Mouse (Mus musculus): ENCODE measurements around the gene Gga3. TPM values are rescaled to one million over a fixed set of nuclear protein-coding genes. Genes with fewer than 3 reads are reported as not detected.

Gga3 gene
- total and polyA plus RNA-seq, 2 experiments, result 1.7 to 8.3 TPM

DNA sequence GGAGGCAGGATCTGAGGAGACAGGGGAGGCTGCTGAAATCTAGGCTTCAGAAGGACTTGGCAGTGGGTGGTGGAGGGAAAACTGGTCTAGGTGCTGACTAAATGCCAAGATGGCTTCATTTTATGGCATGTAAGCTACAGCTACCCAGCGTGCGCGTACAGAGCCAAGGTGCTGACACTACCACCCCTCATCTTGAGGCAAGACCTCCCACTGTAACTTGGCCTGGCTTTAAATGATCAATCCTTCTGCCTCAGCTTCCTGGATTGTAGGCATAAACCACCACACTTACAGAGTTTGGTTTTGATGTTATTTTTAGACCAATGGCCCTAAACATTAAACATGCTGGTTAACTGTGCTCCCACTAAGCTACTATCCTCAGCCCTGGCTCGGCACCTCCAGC is 35.7 kb upstream of the Gga3 start:
- H3K79me2 ChIP-seq (ENCODE audit: control insufficient read depth, insufficient read depth, low read length), result no peaks in the 10 kb centered on the region
- H3K27me3 ChIP-seq (ENCODE audit: control insufficient read depth, insufficient read depth, low read length), result no peaks in the 10 kb centered on the region
- TF ChIP-seq CTCF (IDR thresholded peaks at IDR 0.05; ENCODE audit: low read depth, low read length), result no peak
- TF ChIP-seq POLR2A (IDR thresholded peaks at IDR 0.05; ENCODE audit: extremely low read depth, insufficient read depth, low read length), result no peak
- H3K4me1 ChIP-seq (ENCODE audit: control insufficient read depth, insufficient read depth, low read length), result no peaks in the 10 kb centered on the region
- WGBS, result 87% methylated on average over 4 of the region's 4 CpGs
- H3K4me3 ChIP-seq (ENCODE audit: insufficient read depth, low read depth, low read length), result no peak overlapping the region
- no peak overlapping the region for H3K9ac ChIP-seq (ENCODE audit: low read depth, low read length)
- H3K27ac ChIP-seq (replicated peaks; ENCODE audit: insufficient read depth, low read depth, low read length), result no peak overlapping the region
- no peak for DNase-seq (ENCODE audit: extremely low read depth, low read depth, low spot score)
- no peaks in the 10 kb centered on the region; the same call in 1 of the 2 replicates for H3K36me3 ChIP-seq (ENCODE audit: control insufficient read depth, insufficient read depth, low read length)

DNA sequence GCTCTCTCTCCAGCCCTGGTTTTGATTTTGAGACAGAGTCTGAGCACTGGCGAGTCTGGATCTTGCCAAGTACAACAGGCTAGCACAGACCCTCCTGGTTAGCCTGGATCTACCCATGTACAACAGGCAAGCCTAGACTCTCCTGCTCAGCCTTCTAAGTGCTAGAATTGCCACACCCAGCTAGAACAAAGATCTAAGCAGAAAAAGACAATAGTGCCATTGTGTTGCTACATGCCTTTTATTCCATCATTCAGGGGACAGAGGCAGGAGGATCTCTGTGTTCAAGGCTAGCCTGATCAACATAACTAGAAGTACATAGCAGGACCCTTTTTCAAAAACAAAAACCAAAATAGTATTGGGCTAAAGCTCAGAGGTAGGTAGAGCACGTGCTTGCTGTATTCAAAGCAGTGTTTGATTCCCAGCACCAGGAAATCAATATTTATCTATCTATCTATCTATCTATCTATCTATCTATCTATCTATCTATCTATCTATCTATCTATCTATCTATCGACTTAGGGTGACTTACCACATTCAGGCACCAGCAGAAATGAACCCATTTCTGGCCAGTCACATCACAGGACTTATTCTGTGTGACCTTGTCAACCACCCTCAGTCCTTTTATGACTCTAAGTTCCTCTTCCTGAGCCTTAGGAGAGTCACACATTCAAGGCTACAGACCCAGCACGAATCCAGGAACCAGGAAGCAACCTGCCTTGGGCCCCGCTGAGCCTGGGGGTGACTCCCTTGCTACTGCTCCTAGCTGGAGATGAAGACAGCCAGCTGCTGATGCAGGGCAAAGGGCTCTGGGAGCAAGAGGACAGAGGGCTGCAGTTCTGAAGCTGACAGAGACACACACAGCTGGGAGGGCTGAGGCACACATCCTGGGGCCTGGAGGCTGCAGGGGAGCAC is 34.9 kb upstream of the Gga3 start:
- H3K27ac ChIP-seq (replicated peaks; ENCODE audit: insufficient read depth, low read depth, low read length), result no peak overlapping the region
- no peak for DNase-seq (ENCODE audit: extremely low read depth, low read depth, low spot score)
- no peak overlapping the region for H3K9ac ChIP-seq (ENCODE audit: low read depth, low read length)

DNA sequence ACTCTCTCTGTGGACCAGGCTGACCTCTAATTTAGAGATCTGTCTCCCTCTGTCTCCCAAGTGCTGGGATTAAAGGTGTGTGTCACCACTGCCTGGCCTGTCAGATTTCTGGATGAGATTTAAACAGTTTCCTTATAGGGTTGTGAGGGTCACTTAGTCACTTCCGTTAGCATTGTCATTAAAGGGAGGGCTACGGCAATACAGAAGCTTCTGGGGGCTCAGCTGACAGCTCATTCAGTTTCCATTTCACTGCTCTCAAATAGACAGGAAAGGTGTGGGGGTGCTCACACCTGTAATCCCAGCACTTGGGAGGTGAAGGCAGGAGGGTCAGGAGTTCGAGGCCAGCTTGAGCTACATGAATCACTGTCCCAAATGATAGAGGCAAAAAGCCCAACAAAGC is 33.1 kb upstream of the Gga3 start:
- no peak overlapping the region for H3K4me3 ChIP-seq (ENCODE audit: insufficient read depth, low read depth, low read length)
- H3K27me3 ChIP-seq (ENCODE audit: control insufficient read depth, insufficient read depth, low read length), result no peaks in the 10 kb centered on the region
- no peaks in the 10 kb centered on the region for H3K4me1 ChIP-seq (ENCODE audit: control insufficient read depth, insufficient read depth, low read length)
- H3K9ac ChIP-seq (ENCODE audit: low read depth, low read length), result no peak overlapping the region
- no peak for DNase-seq (ENCODE audit: extremely low read depth, low read depth, low spot score)
- 76% methylated on average over 3 of the region's 3 CpGs for WGBS
- H3K79me2 ChIP-seq (ENCODE audit: control insufficient read depth, insufficient read depth, low read length), result no peaks in the 10 kb centered on the region
- TF ChIP-seq POLR2A (IDR thresholded peaks at IDR 0.05; ENCODE audit: extremely low read depth, insufficient read depth, low read length), result no peak
- no peak for TF ChIP-seq CTCF (IDR thresholded peaks at IDR 0.05; ENCODE audit: low read depth, low read length)
- no peaks in the 10 kb centered on the region for H3K36me3 ChIP-seq (ENCODE audit: control insufficient read depth, insufficient read depth, low read length)
- no peak overlapping the region for H3K27ac ChIP-seq (replicated peaks; ENCODE audit: insufficient read depth, low read depth, low read length)

More for the DNA sequence above, 34.9 kb upstream of the Gga3 start:
- Histone ChIP-seq H3K4me1 (ENCODE audit: control insufficient read depth, insufficient read depth, low read length) (no peaks in the 10 kb centered on the region), H3K79me2 (ENCODE audit: control insufficient read depth, insufficient read depth, low read length) (no peaks in the 10 kb centered on the region), H3K4me3 (ENCODE audit: insufficient read depth, low read depth, low read length) (no peak overlapping the region), H3K36me3 (ENCODE audit: control insufficient read depth, insufficient read depth, low read length) (no peaks in the 10 kb centered on the region), H3K27me3 (ENCODE audit: control insufficient read depth, insufficient read depth, low read length) (no peaks in the 10 kb centered on the region)
- 59% methylated on average over 5 of the region's 5 CpGs for WGBS
- TF ChIP-seq CTCF (IDR thresholded peaks at IDR 0.05; ENCODE audit: low read depth, low read length) (no peak), POLR2A (IDR thresholded peaks at IDR 0.05; ENCODE audit: extremely low read depth, insufficient read depth, low read length) (no peak)

DNA sequence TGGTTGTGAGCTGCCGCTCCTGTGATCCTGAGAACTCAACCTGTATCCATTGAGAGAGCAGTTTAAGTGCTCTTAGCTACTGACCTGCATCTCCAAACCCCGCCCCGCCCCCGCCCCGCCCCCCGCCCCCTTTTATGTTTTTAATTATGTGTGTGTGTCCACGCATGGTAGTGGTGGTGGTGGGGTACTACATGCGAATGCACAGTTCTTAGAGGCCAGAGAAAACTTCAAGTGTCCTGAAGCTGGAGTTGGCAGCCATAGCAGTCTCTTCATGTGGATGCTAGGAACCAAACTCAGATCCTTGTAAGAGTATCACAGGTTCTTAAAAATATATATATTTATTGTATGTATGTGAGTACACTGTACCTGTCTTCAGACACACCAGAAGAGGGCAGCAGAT is 31.6 kb upstream of the Gga3 start:
- H3K4me3 ChIP-seq (ENCODE audit: insufficient read depth, low read depth, low read length), result no peak overlapping the region
- H3K36me3 ChIP-seq (ENCODE audit: control insufficient read depth, insufficient read depth, low read length), result no peaks in the 10 kb centered on the region
- no peaks in the 10 kb centered on the region for H3K79me2 ChIP-seq (ENCODE audit: control insufficient read depth, insufficient read depth, low read length)
- no peak overlapping the region for H3K9ac ChIP-seq (ENCODE audit: low read depth, low read length)
- no peaks in the 10 kb centered on the region for H3K4me1 ChIP-seq (ENCODE audit: control insufficient read depth, insufficient read depth, low read length)
- 86% methylated on average over 8 of the region's 8 CpGs for WGBS
- no peaks in the 10 kb centered on the region for H3K27me3 ChIP-seq (ENCODE audit: control insufficient read depth, insufficient read depth, low read length)
- no peak overlapping the region for H3K27ac ChIP-seq (replicated peaks; ENCODE audit: insufficient read depth, low read depth, low read length)
- DNase-seq (ENCODE audit: extremely low read depth, low read depth, low spot score), result no peak
- no peak for TF ChIP-seq POLR2A (IDR thresholded peaks at IDR 0.05; ENCODE audit: extremely low read depth, insufficient read depth, low read length)
- TF ChIP-seq CTCF (IDR thresholded peaks at IDR 0.05; ENCODE audit: low read depth, low read length), result no peak

DNA sequence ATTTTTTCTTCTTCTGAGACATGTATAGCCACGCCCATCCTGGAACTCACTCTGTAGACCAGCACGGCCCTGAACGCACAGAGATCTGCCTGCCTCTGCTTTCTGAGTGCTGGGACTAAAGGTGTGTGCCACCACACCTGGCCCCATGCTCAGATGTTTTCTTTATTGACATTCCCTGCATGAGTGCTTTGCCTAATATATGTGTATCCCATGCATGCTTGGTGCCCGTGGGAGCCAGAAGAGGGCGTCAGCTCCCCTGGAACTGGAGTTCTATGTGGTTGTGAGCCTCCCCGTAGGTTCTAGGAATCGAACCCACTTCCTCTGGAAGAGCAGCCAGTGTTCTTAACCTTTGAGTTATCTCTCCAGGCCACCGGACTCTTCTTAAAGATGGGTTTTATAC is 31.2 kb upstream of the Gga3 start:
- no peak for DNase-seq (ENCODE audit: extremely low read depth, low read depth, low spot score)
- no peaks in the 10 kb centered on the region for H3K36me3 ChIP-seq (ENCODE audit: control insufficient read depth, insufficient read depth, low read length)
- H3K27ac ChIP-seq (replicated peaks; ENCODE audit: insufficient read depth, low read depth, low read length), result no peak overlapping the region
- no peak for TF ChIP-seq POLR2A (IDR thresholded peaks at IDR 0.05; ENCODE audit: extremely low read depth, insufficient read depth, low read length)
- TF ChIP-seq CTCF (IDR thresholded peaks at IDR 0.05; ENCODE audit: low read depth, low read length), result no peak
- 89% methylated on average over 8 of the region's 8 CpGs for WGBS
- H3K4me1 ChIP-seq (ENCODE audit: control insufficient read depth, insufficient read depth, low read length), result no peaks in the 10 kb centered on the region
- H3K4me3 ChIP-seq (ENCODE audit: insufficient read depth, low read depth, low read length), result no peak overlapping the region
- no peaks in the 10 kb centered on the region for H3K27me3 ChIP-seq (ENCODE audit: control insufficient read depth, insufficient read depth, low read length)
- H3K79me2 ChIP-seq (ENCODE audit: control insufficient read depth, insufficient read depth, low read length), result no peaks in the 10 kb centered on the region
- H3K9ac ChIP-seq (ENCODE audit: low read depth, low read length), result no peak overlapping the region

DNA sequence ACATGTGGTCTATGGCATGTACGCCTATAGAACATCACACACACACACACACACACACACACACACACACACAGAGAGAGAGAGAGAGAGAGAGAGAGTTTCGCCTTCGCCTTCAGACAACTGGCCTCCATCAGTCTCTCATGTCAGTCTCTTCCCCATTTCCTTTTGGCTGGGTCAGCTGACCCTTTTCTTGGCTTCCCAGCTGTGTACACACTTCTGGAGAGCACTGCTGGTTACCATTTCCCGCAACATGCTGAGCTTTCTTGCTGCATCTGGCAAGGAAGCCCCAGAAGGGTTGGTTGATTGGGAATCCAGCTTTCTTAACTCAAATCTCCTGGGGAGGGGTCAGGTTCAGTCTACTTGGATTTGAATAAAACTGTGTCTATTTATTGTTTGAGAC is 30.3 kb upstream of the Gga3 start:
- WGBS, result 75% methylated on average over 4 of the region's 4 CpGs
- no peak overlapping the region for H3K9ac ChIP-seq (ENCODE audit: low read depth, low read length)
- H3K36me3 ChIP-seq (ENCODE audit: control insufficient read depth, insufficient read depth, low read length), result no peaks in the 10 kb centered on the region
- no peaks in the 10 kb centered on the region for H3K27me3 ChIP-seq (ENCODE audit: control insufficient read depth, insufficient read depth, low read length)
- no peaks in the 10 kb centered on the region for H3K79me2 ChIP-seq (ENCODE audit: control insufficient read depth, insufficient read depth, low read length)
- no peaks in the 10 kb centered on the region for H3K4me1 ChIP-seq (ENCODE audit: control insufficient read depth, insufficient read depth, low read length)
- TF ChIP-seq POLR2A (IDR thresholded peaks at IDR 0.05; ENCODE audit: extremely low read depth, insufficient read depth, low read length), result no peak
- no peak for TF ChIP-seq CTCF (IDR thresholded peaks at IDR 0.05; ENCODE audit: low read depth, low read length)
- no peak for DNase-seq (ENCODE audit: extremely low read depth, low read depth, low spot score)
- H3K27ac ChIP-seq (replicated peaks; ENCODE audit: insufficient read depth, low read depth, low read length), result no peak overlapping the region
- no peak overlapping the region for H3K4me3 ChIP-seq (ENCODE audit: insufficient read depth, low read depth, low read length)

Measured in liver, adult 2 months (tissue).